Mouse (Mus musculus) inflammation-experienced regulatory T-cells (primary cell): ENCODE data around the gene Pwp1. TPM values are rescaled to one million over a fixed set of nuclear protein-coding genes. Genes with fewer than 3 reads are reported as not detected.

ENCODE experiments used
- polyA plus RNA-seq, 2 experiments: library from polyadenylated mRNA; unstranded; fragments of 100-300 nt; shearing (Covaris generic); gene quantifications; one replicate each; pipeline ENCODE4 v1.2.1; 2017

Gene Pwp1
- 10 to 100 TPM; 47.4 to 59.1 TPM for polyA plus RNA-seq

GRCm38 (mm10) chr10:85829085-85829853 is at the start of gene Pwp1:
Pwp1 (plus strand) TSS chr10:85829494.

GRCm38 (mm10) chr10:85916498-85917309 is 87.4 kb downstream of the Pwp1 start, which contains the start of gene Prdm4:
Prdm4 (minus strand) TSS chr10:85917142.

GRCm38 (mm10) chr10:85927676-85928445 is 98.6 kb downstream of the Pwp1 start, which contains the start of gene Ascl4:
Ascl4 (plus strand) TSS chr10:85927681.

Other genes starting within 250 kb of the Pwp1 start
- 10 to 100 TPM; 26.5 to 29.9 TPM for gene Prdm4, start 87.6 kb downstream of the Pwp1 start, polyA plus RNA-seq
- not detected for gene Ascl4, start 98.2 kb downstream of the Pwp1 start, polyA plus RNA-seq
- 100 to 1,000 TPM; 126 to 130 TPM for gene Rtcb, start 128.3 kb downstream of the Pwp1 start, polyA plus RNA-seq
- gene Bpifc, start 182.4 kb downstream of the Pwp1 start, polyA plus RNA-seq = 1 to 10 TPM in 1 of 2 experiments, not detected in 1; 1.0 TPM
- gene Fbxo7, start 192.5 kb downstream of the Pwp1 start, polyA plus RNA-seq = 10 to 100 TPM; 66.0 to 66.5 TPM